Mouse (Mus musculus): ENCODE results near the gene Ttll7. TPM values are rescaled to one million over a fixed set of nuclear protein-coding genes. Genes with fewer than 3 reads are reported as not detected.

Ttll7 gene
- polyA plus RNA-seq (2014; fragmentation: Nextera tagmentation; extraction: Ambion mirVana): 7.3 and 7.6 TPM in 2 replicates

DNA sequence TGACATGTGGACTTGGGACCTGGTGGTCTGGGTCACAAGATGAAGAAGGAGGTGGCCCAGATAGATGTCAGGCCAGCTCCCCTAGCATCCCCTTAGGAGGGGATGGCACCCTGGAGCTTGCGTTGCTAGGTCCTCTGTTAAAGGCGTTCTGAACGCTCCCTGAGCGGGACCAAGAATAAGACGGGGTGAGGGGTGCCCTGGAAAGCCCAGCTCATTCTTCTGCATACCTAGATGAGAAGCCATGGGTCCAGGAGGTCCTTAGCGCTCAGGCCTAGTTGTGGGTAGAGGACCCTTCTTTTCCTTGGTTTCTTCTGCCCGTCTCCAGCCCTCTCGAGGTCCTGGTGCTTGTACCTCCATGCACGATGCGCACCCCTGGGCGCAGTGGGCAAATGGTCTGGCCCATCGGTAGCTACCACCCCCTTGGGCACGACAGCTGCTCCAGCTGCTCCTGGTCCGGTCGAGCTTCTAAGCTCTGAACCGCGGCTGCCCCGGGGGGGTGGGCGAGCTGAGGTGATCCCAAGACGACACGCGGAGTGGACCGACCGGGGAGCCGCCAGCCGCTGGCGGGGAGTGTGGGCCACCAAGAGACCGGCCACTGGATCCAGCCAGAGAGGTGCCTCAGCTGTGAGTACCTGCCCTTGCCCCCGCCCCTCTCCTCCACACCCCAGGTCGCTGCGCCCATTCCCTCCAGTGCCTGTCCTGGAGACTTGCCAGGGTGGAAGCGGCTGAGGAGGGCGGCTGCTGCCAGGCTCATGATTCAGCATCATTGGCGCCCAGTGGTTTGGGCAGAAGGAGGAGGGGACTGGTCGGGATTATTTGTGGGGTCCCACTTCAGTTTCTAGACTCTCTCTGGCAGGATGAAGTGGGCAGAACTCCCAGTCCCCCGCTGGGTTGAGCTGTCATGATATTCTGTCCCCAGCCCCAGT is at the start of gene Ttll7:
TSS of gene Ttll7 (plus strand) at position 402 of the 926 bp plus-strand sequence.
- DNase-seq (ENCODE audit: low spot score) (peak; percentile 88), ATAC-seq (replicated peaks; ENCODE audit: insufficient number of reproducible peaks, low FRiP score, low TSS enrichment, low read depth) (peak; percentile 95)
- peak within 1 kb of the TSS; percentile 54 for H3K9ac ChIP-seq (replicated peaks; ENCODE audit: low read length)
- no peaks in the 10 kb centered on the region for H3K27me3 ChIP-seq (ENCODE audit: control insufficient read depth, insufficient read depth, low read length)
- WGBS: 1% methylated on average over 35 of the region's 36 CpGs
- H3K9me3 ChIP-seq (replicated peaks; ENCODE audit: control insufficient read depth, low read length): no peaks in the 10 kb centered on the region
- no peaks in the 10 kb centered on the region for H3K36me3 ChIP-seq (replicated peaks; ENCODE audit: control insufficient read depth, insufficient read depth, low read depth, low read length)
- H3K4me2 ChIP-seq (ENCODE audit: low read depth, low read length): peak within 1 kb of the TSS; percentile 89
- H3K4me3 ChIP-seq (ENCODE audit: low read depth, low read length): peak within 1 kb of the TSS; percentile 56
- H3K27ac ChIP-seq (replicated peaks; ENCODE audit: low read depth, low read length): no peak within 1 kb of the TSS
- no peaks in the 10 kb centered on the region for H3K4me1 ChIP-seq (ENCODE audit: control insufficient read depth, insufficient read depth, low read length)

DNA sequence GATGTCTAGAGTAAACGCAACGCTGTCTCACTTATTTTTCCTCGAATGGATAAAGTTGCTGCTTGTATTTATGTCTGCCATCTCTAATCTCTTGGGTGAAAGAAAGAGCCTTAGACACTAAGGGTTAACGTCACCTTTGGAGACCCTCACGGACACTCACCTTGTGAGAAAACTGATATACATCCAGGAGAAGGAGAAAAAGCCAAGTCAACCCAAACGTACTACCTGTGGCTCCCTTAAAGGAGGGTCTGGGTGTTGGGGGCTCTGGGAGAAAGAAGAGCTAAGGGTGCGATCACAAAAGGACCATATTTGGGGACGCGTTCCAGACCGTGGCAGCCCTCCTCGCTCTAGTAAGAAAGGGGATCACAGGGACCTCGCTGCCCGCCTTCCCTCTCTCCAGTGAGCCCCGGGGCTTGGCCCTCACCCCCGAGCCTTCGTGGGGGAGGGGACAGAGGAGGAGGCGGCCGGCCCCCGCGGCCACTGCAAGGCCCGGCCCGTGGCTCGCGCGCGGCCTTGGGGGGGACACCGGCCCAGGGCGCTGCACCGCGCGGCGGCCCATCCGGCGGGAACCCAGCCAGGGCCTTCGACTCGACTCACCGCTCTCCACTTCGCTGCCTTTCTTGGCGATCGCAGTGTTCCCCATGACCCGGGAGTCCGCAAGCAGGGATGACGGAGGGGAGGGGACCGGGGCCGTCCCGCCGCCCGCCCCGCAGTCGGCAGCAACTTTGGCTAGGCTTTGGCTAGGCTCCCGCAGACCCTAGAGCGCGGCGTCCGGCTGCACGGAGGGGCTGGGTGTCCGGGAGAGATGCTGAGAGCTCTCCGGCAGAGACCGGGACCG is 39.9 kb upstream of the Ttll7 start:
- WGBS: 1% methylated on average over 60 of the region's 60 CpGs
- DNase-seq (ENCODE audit: low spot score) (peak; percentile 52), ATAC-seq (replicated peaks; ENCODE audit: insufficient number of reproducible peaks, low FRiP score, low TSS enrichment, low read depth) (peak; percentile 84)
- Histone ChIP-seq H3K27me3 (ENCODE audit: control insufficient read depth, insufficient read depth, low read length) (no peaks in the 10 kb centered on the region), H3K36me3 (replicated peaks; ENCODE audit: control insufficient read depth, insufficient read depth, low read depth, low read length) (no peaks in the 10 kb centered on the region), H3K9ac (replicated peaks; ENCODE audit: low read length) (peak overlapping the region; percentile 96), H3K9me3 (replicated peaks; ENCODE audit: control insufficient read depth, low read length) (no peaks in the 10 kb centered on the region), H3K4me1 (ENCODE audit: control insufficient read depth, insufficient read depth, low read length) (no peaks in the 10 kb centered on the region), H3K4me2 (ENCODE audit: low read depth, low read length) (peak overlapping the region; percentile 64), H3K4me3 (ENCODE audit: low read depth, low read length) (peak overlapping the region; percentile 94), H3K27ac (replicated peaks; ENCODE audit: low read depth, low read length) (peak overlapping the region; percentile 75)

GRCm38 (mm10) chr3:146812901-146813393 is 39.2 kb upstream of the Ttll7 start, which contains the start of gene Prkacb:
TSS of gene Prkacb (minus strand) at chr3:146812990.
- peak within 1 kb of the TSS; percentile 94 for H3K4me3 ChIP-seq (ENCODE audit: low read depth, low read length)
- peak within 1 kb of the TSS; percentile 96 for H3K9ac ChIP-seq (replicated peaks; ENCODE audit: low read length)
- WGBS: under 1% methylated on average over 55 of the region's 60 CpGs
- no peaks in the 10 kb centered on the region for H3K4me1 ChIP-seq (ENCODE audit: control insufficient read depth, insufficient read depth, low read length)
- peak within 1 kb of the TSS; percentile 64 for H3K4me2 ChIP-seq (ENCODE audit: low read depth, low read length)
- peak within 1 kb of the TSS; percentile 75 for H3K27ac ChIP-seq (replicated peaks; ENCODE audit: low read depth, low read length)
- peak; percentile 95 for ATAC-seq (replicated peaks; ENCODE audit: insufficient number of reproducible peaks, low FRiP score, low TSS enrichment, low read depth)
- H3K9me3 ChIP-seq (replicated peaks; ENCODE audit: control insufficient read depth, low read length): no peaks in the 10 kb centered on the region
- H3K27me3 ChIP-seq (ENCODE audit: control insufficient read depth, insufficient read depth, low read length): no peaks in the 10 kb centered on the region
- peak; percentile 91 for DNase-seq (ENCODE audit: low spot score)
- H3K36me3 ChIP-seq (replicated peaks; ENCODE audit: control insufficient read depth, insufficient read depth, low read depth, low read length): no peaks in the 10 kb centered on the region

GRCm38 (mm10) chr3:146813624-146814023 is 38.5 kb upstream of the Ttll7 start:
- Histone ChIP-seq H3K4me1 (ENCODE audit: control insufficient read depth, insufficient read depth, low read length) (no peaks in the 10 kb centered on the region), H3K36me3 (replicated peaks; ENCODE audit: control insufficient read depth, insufficient read depth, low read depth, low read length) (no peaks in the 10 kb centered on the region), H3K27ac (replicated peaks; ENCODE audit: low read depth, low read length) (no peak overlapping the region), H3K27me3 (ENCODE audit: control insufficient read depth, insufficient read depth, low read length) (no peaks in the 10 kb centered on the region), H3K9ac (replicated peaks; ENCODE audit: low read length) (peak overlapping the region; percentile 96), H3K4me2 (ENCODE audit: low read depth, low read length) (peak overlapping the region; percentile 60), H3K9me3 (replicated peaks; ENCODE audit: control insufficient read depth, low read length) (no peaks in the 10 kb centered on the region), H3K4me3 (ENCODE audit: low read depth, low read length) (peak overlapping the region; percentile 94)
- DNase-seq (ENCODE audit: low spot score): no peak
- 61% methylated on average over 7 of the region's 7 CpGs for WGBS
- no peak for ATAC-seq (replicated peaks; ENCODE audit: insufficient number of reproducible peaks, low FRiP score, low TSS enrichment, low read depth)

DNA sequence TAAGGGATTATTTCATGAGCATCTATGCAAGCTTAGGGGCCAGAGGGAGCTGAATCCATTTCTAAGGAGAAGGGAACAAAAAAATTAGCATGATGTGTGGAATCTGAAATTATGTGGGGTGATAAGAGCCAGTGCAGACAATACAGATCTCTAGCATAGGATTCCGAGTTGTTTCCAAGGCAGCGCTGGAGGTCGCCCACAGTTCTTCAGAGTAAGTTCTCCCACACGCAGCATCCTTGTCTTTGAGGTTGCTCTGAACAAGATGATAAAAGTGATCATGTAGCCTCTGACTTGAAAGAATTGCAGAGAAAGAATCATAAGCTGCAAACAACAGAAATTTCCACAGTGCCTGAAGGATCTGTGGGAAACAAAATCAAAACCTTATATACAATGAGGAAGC is 31.4 kb upstream of the Ttll7 start:
- H3K4me3 ChIP-seq (ENCODE audit: low read depth, low read length): no peak overlapping the region
- H3K36me3 ChIP-seq (replicated peaks; ENCODE audit: control insufficient read depth, insufficient read depth, low read depth, low read length): no peaks in the 10 kb centered on the region
- WGBS: 91% methylated on average over 4 of the region's 4 CpGs
- no peak overlapping the region for H3K9ac ChIP-seq (replicated peaks; ENCODE audit: low read length)
- H3K27me3 ChIP-seq (ENCODE audit: control insufficient read depth, insufficient read depth, low read length): no peaks in the 10 kb centered on the region
- no peak overlapping the region for H3K27ac ChIP-seq (replicated peaks; ENCODE audit: low read depth, low read length)
- no peak for ATAC-seq (replicated peaks; ENCODE audit: insufficient number of reproducible peaks, low FRiP score, low TSS enrichment, low read depth)
- no peak overlapping the region for H3K4me2 ChIP-seq (ENCODE audit: low read depth, low read length)
- no peak for DNase-seq (ENCODE audit: low spot score)
- H3K4me1 ChIP-seq (ENCODE audit: control insufficient read depth, insufficient read depth, low read length): no peaks in the 10 kb centered on the region
- H3K9me3 ChIP-seq (replicated peaks; ENCODE audit: control insufficient read depth, low read length): no peaks in the 10 kb centered on the region

GRCm38 (mm10) chr3:146842766-146843165 is 9.4 kb upstream of the Ttll7 start:
- Histone ChIP-seq H3K4me2 (ENCODE audit: low read depth, low read length) (no peak overlapping the region), H3K9ac (replicated peaks; ENCODE audit: low read length) (no peak overlapping the region), H3K4me3 (ENCODE audit: low read depth, low read length) (no peak overlapping the region), H3K9me3 (replicated peaks; ENCODE audit: control insufficient read depth, low read length) (no peaks in the 10 kb centered on the region), H3K27ac (replicated peaks; ENCODE audit: low read depth, low read length) (no peak overlapping the region), H3K27me3 (ENCODE audit: control insufficient read depth, insufficient read depth, low read length) (no peaks in the 10 kb centered on the region), H3K4me1 (ENCODE audit: control insufficient read depth, insufficient read depth, low read length) (no peaks in the 10 kb centered on the region), H3K36me3 (replicated peaks; ENCODE audit: control insufficient read depth, insufficient read depth, low read depth, low read length) (no peaks in the 10 kb centered on the region)
- no peak for DNase-seq (ENCODE audit: low spot score)
- WGBS: 48% methylated on average over 3 of the region's 3 CpGs
- ATAC-seq (replicated peaks; ENCODE audit: insufficient number of reproducible peaks, low FRiP score, low TSS enrichment, low read depth): no peak

- H3K9me3 ChIP-seq (replicated peaks; ENCODE audit: control insufficient read depth, low read length): no peaks in the 10 kb centered on the region
- no peak overlapping the region for H3K9ac ChIP-seq (replicated peaks; ENCODE audit: low read length)
- H3K4me3 ChIP-seq (ENCODE audit: low read depth, low read length): no peak overlapping the region
- no peaks in the 10 kb centered on the region for H3K27me3 ChIP-seq (ENCODE audit: control insufficient read depth, insufficient read depth, low read length)
- H3K4me1 ChIP-seq (ENCODE audit: control insufficient read depth, insufficient read depth, low read length): no peaks in the 10 kb centered on the region
- no peak overlapping the region for H3K4me2 ChIP-seq (ENCODE audit: low read depth, low read length)
- ATAC-seq (replicated peaks; ENCODE audit: insufficient number of reproducible peaks, low FRiP score, low TSS enrichment, low read depth): no peak; the same call in 1 of the 2 replicates
- no peak overlapping the region for H3K27ac ChIP-seq (replicated peaks; ENCODE audit: low read depth, low read length)
- no peak for DNase-seq (ENCODE audit: low spot score)
- no peaks in the 10 kb centered on the region for H3K36me3 ChIP-seq (replicated peaks; ENCODE audit: control insufficient read depth, insufficient read depth, low read depth, low read length)
- 54% methylated on average over 6 of the region's 6 CpGs for WGBS
These were observed 8.7 kb upstream of the Ttll7 start for GRCm38 (mm10) chr3:146843470-146843869.

Data from embryonic facial prominence, embryonic 11.5 days (tissue).